Mouse (Mus musculus) myocyte (in vitro differentiated cells): ENCODE data around the gene Usp22. TPM values are rescaled to one million over a fixed set of nuclear protein-coding genes. Genes with fewer than 3 reads are reported as not detected.

Experiments
- H3K27me3 ChIP-seq: one replicate; pipeline ENCODE4 v1.6.1; 2011; ENCODE audit not compliant: control insufficient read depth, insufficient read depth, insufficient read length
- H3K36me3 ChIP-seq: one replicate; pipeline ENCODE4 v1.6.1; 2011; ENCODE audit not compliant: control insufficient read depth, insufficient read depth
- H3K4me2 ChIP-seq: one replicate; pipeline ENCODE4 v1.6.1; 2011; ENCODE audit warnings: low read depth, control low read depth
- H3K4me3 ChIP-seq: one replicate; pipeline ENCODE4 v1.5.1; 2011; ENCODE audit warnings: mild to moderate bottlenecking, control low read depth, moderate library complexity
- H3K79me2 ChIP-seq: one replicate; pipeline ENCODE4 v1.6.1; 2011; ENCODE audit not compliant: control insufficient read depth, insufficient read depth
- H3ac ChIP-seq: one replicate; pipeline ENCODE4 v1.6.1; 2011; ENCODE audit not compliant: control insufficient read depth, insufficient read length
- CEBPB ChIP-seq: IDR thresholded peaks from 2 replicates; pipeline ENCODE4 v1.6.1; 2011; ENCODE audit warnings: mild to moderate bottlenecking, moderate library complexity; ENCODE audit not compliant: poor library complexity, insufficient read depth, severe bottlenecking
- E2F4 ChIP-seq: IDR thresholded peaks from one replicate; pipeline ENCODE4 v1.6.1; 2011; ENCODE audit warnings: mild to moderate bottlenecking, control low read depth, moderate library complexity; ENCODE audit not compliant: insufficient read depth
- MAX ChIP-seq: IDR thresholded peaks from one replicate; pipeline ENCODE4 v1.6.1; 2011; ENCODE audit warnings: low read depth, mild to moderate bottlenecking, control low read depth
- MYOD1 ChIP-seq, 3 experiments: IDR thresholded peaks; one replicate each; pipeline ENCODE4 v1.6.1; 2011; ENCODE audit warnings: control low read depth in 2 of 3, low read depth in 2 of 3, mild to moderate bottlenecking in 2 of 3, moderate library complexity in 1 of 3; ENCODE audit not compliant: insufficient read length in 2 of 3, control insufficient read depth in 1 of 3
- MYOG ChIP-seq, 3 experiments: IDR thresholded peaks; one replicate each; pipeline ENCODE4 v1.6.1; 2011; ENCODE audit warnings: control low read depth in 2 of 3, low read depth in 2 of 3, mild to moderate bottlenecking in 2 of 3; ENCODE audit not compliant: insufficient read length in 2 of 3, control insufficient read depth in 1 of 3, insufficient read depth in 1 of 3
- POLR2A ChIP-seq: IDR thresholded peaks from one replicate; pipeline ENCODE4 v1.6.1; 2011; ENCODE audit warnings: low read depth, mild to moderate bottlenecking, control low read depth, moderate library complexity; ENCODE audit not compliant: insufficient read length
- POLR2AphosphoS2 ChIP-seq: IDR thresholded peaks from one replicate; pipeline ENCODE4 v1.6.1; 2011; ENCODE audit warnings: low read depth, control low read depth; ENCODE audit not compliant: insufficient read length
- REST ChIP-seq: IDR thresholded peaks from one replicate; pipeline ENCODE4 v1.6.1; 2011; ENCODE audit warnings: mild to moderate bottlenecking, control low read depth, moderate library complexity; ENCODE audit not compliant: insufficient read depth, insufficient read length
- SRF ChIP-seq: IDR thresholded peaks from one replicate; pipeline ENCODE4 v1.6.1; 2011; ENCODE audit warnings: low read depth; ENCODE audit not compliant: control insufficient read depth, insufficient read length
- TCF12 ChIP-seq: IDR thresholded peaks from one replicate; pipeline ENCODE4 v1.6.1; 2011; ENCODE audit warnings: mild to moderate bottlenecking, control low read depth; ENCODE audit not compliant: poor library complexity, insufficient read depth, severe bottlenecking
- TCF3 ChIP-seq: IDR thresholded peaks from one replicate; pipeline ENCODE4 v1.6.1; 2011; ENCODE audit warnings: low read depth, control low read depth; ENCODE audit not compliant: insufficient read length
- USF1 ChIP-seq: IDR thresholded peaks from one replicate; pipeline ENCODE4 v1.6.1; 2011; ENCODE audit warnings: low read depth, mild to moderate bottlenecking, control low read depth, moderate library complexity
- polyA plus RNA-seq: library from polyadenylated mRNA; unstranded; fragments of >200 nt; fragmentation: generic; extraction: Trizol; gene quantifications from one replicate; pipeline ENCODE4 v1.2.1, GENCODE M21; 2012; ENCODE audit warnings: missing spikeins

Usp22 gene
- polyA plus RNA-seq, 1 experiment = 58.8 TPM

- Histone ChIP-seq H3ac (no peak overlapping the region), H3K36me3 (no peaks in the 10 kb centered on the region), H3K4me3 (no peak overlapping the region), H3K4me2 (no peak overlapping the region), H3K79me2 (no peaks in the 10 kb centered on the region), H3K27me3 (no peaks in the 10 kb centered on the region)
- TF ChIP-seq TCF3 = no peak
- no peak for TF ChIP-seq MYOG (IDR thresholded peaks at IDR 0.05; ENCODE audit: control insufficient read depth in 1 of 3, insufficient read depth in 1 of 3, insufficient read length in 2 of 3, low read depth in 2 of 3)
- no peak for TF ChIP-seq MYOD1 (IDR thresholded peaks at IDR 0.05; ENCODE audit: control insufficient read depth in 1 of 3, insufficient read length in 2 of 3, low read depth in 2 of 3)
- TF ChIP-seq SRF = no peak
- no peak for TF ChIP-seq TCF12
- no peak for TF ChIP-seq POLR2AphosphoS2
- TF ChIP-seq MAX = no peak
- no peak for TF ChIP-seq E2F4
- TF ChIP-seq CEBPB = no peak
- TF ChIP-seq POLR2A = no peak
- no peak for TF ChIP-seq USF1
- no peak for TF ChIP-seq REST
Observed at GRCm38 (mm10) chr11:61129305-61129704, 45.5 kb downstream of the Usp22 start.

DNA sequence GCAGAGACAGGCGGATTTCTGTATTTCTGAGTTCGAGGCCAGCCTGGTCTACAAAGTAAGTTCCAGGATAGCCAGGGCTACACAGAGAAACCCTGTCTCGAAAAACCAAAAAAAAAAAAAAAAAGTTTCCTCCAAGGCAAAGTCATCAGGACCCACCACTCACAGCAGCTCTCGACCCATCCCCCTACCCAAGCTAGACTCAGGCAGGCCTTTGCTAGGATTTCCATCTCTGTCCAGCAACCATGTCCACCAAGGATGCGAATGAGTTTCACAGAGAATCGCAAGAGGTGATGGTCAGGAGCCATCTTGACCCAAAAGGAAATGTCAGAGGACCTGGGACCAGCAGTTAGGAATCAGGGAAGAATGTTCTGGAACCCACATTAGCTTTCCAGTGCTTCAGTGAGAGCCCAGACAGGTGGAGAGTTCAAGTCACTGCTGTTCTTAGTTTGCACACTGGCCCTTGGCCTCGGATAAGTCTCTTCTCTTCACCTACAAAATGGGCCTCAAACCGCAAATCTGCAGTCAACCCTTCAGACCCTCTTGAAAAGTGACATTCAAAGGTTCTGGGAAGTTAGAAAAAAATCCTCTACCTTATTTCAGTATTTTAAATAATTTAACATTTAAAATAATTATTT, 47.3 kb downstream of the Usp22 start:
- Histone ChIP-seq H3K4me2 (no peak overlapping the region), H3K79me2 (no peaks in the 10 kb centered on the region), H3ac (no peak overlapping the region), H3K27me3 (no peaks in the 10 kb centered on the region), H3K4me3 (no peak overlapping the region), H3K36me3 (no peaks in the 10 kb centered on the region)
- TF ChIP-seq REST (no peak), SRF (no peak), MYOG (IDR thresholded peaks at IDR 0.05; ENCODE audit: control insufficient read depth in 1 of 3, insufficient read depth in 1 of 3, insufficient read length in 2 of 3, low read depth in 2 of 3) (no peak), CEBPB (no peak), POLR2AphosphoS2 (no peak), TCF3 (no peak), TCF12 (no peak), POLR2A (no peak), USF1 (no peak), MAX (no peak), E2F4 (no peak), MYOD1 (IDR thresholded peaks at IDR 0.05; ENCODE audit: control insufficient read depth in 1 of 3, insufficient read length in 2 of 3, low read depth in 2 of 3) (no peak)

- Histone ChIP-seq H3ac (no peak within 1 kb of the TSS), H3K4me3 (no peak within 1 kb of the TSS), H3K36me3 (no peaks in the 10 kb centered on the region), H3K27me3 (no peaks in the 10 kb centered on the region), H3K79me2 (no peaks in the 10 kb centered on the region), H3K4me2 (no peak within 1 kb of the TSS)
- no peak for TF ChIP-seq TCF3
- TF ChIP-seq REST = no peak
- TF ChIP-seq USF1 = no peak
- TF ChIP-seq POLR2A = no peak
- no peak for TF ChIP-seq E2F4
- TF ChIP-seq CEBPB = no peak
- TF ChIP-seq MYOD1 (IDR thresholded peaks at IDR 0.05; ENCODE audit: control insufficient read depth in 1 of 3, insufficient read length in 2 of 3, low read depth in 2 of 3) = no peak
Observed at GRCm38 (mm10) chr11:61126606-61127355, 48.1 kb downstream of the Usp22 start, which contains the start of gene Tnfrsf13b. Gene Tnfrsf13b (plus strand): TSS chr11:61126755.

- TF ChIP-seq USF1 = no peak
- no peak for TF ChIP-seq TCF12
- no peak for TF ChIP-seq CEBPB
- TF ChIP-seq REST = no peak
- TF ChIP-seq E2F4 = no peak
- no peak for TF ChIP-seq POLR2A
- TF ChIP-seq MAX = no peak
- no peak for TF ChIP-seq MYOD1 (IDR thresholded peaks at IDR 0.05; ENCODE audit: control insufficient read depth in 1 of 3, insufficient read length in 2 of 3, low read depth in 2 of 3)
- TF ChIP-seq POLR2AphosphoS2 = no peak
- TF ChIP-seq TCF3 = no peak
- no peak for TF ChIP-seq MYOG (IDR thresholded peaks at IDR 0.05; ENCODE audit: control insufficient read depth in 1 of 3, insufficient read depth in 1 of 3, insufficient read length in 2 of 3, low read depth in 2 of 3)
- no peak for TF ChIP-seq SRF
- no peak overlapping the region for H3K4me2 ChIP-seq
- H3K79me2 ChIP-seq = no peaks in the 10 kb centered on the region
- H3ac ChIP-seq = no peak overlapping the region
- no peak overlapping the region for H3K4me3 ChIP-seq
- H3K27me3 ChIP-seq = no peaks in the 10 kb centered on the region
- H3K36me3 ChIP-seq = no peaks in the 10 kb centered on the region
Observed at GRCm38 (mm10) chr11:61125970-61126369, 48.9 kb downstream of the Usp22 start.
